Mouse (Mus musculus) forebrain, embryonic 10.5 days (tissue): ENCODE measurements around the gene Pla2g4c. TPM values are rescaled to one million over a fixed set of nuclear protein-coding genes. Genes with fewer than 3 reads are reported as not detected.

Source experiments
- DNase-seq: peaks from one replicate; pipeline ENCODE4 v3.0.0-alpha.2; 2017; ENCODE audit warnings: low spot score; ENCODE audit errors: extremely low spot score
- H3K27ac ChIP-seq: fragments of 300-500 bp; sonication (generic); 2 replicates; pipeline ENCODE4 v1.5.1; 2016; ENCODE audit warnings: mild to moderate bottlenecking
- H3K27me3 ChIP-seq: fragments of 300-500 bp; sonication (generic); 2 replicates; pipeline ENCODE4 v1.6.1; 2016; ENCODE audit warnings: mild to moderate bottlenecking; ENCODE audit not compliant: poor library complexity, severe bottlenecking
- H3K36me3 ChIP-seq: fragments of 300-500 bp; sonication (generic); replicated peaks from 2 replicates; pipeline ENCODE4 v1.6.1; 2016; ENCODE audit warnings: mild to moderate bottlenecking, moderate library complexity
- H3K4me1 ChIP-seq: fragments of 300-500 bp; sonication (generic); 2 replicates; pipeline ENCODE4 v1.6.1; 2016
- H3K4me3 ChIP-seq: fragments of 300-500 bp; sonication (generic); 2 replicates; pipeline ENCODE4 v1.5.1; 2016; ENCODE audit warnings: mild to moderate bottlenecking, moderate library complexity
- H3K9me3 ChIP-seq: fragments of 300-500 bp; sonication (generic); 2 replicates; pipeline ENCODE4 v1.6.1; 2016; ENCODE audit warnings: mild to moderate bottlenecking, moderate library complexity
- WGBS: fragments of 180-500 bp; shearing (Covaris S2); methylation state at CpG from one replicate; pipeline ENCODE4 v1.1.7; 2016; 5-methylcytosine and 5-hydroxymethylcytosine counted together
- polyA plus RNA-seq: library from polyadenylated mRNA; unstranded; fragments of >200 nt; fragmentation: Nextera tagmentation; extraction: Ambion mirVana; gene quantifications from 2 replicates; pipeline ENCODE4 v1.2.1, GENCODE M21; 2016

The Pla2g4c gene
- polyA plus RNA-seq, 1 experiment from 2014 or later: 2.1 TPM

GRCm38 (mm10) chr7:13301643-13302042 lies 22.8 kb upstream of the Pla2g4c start:
- DNase-seq: no peak
- WGBS: 94% methylated on average over 1 of the region's 1 CpGs
- H3K4me1 ChIP-seq: no peaks in the 10 kb centered on the region
- no peaks in the 10 kb centered on the region for H3K9me3 ChIP-seq
- H3K4me3 ChIP-seq: no peak overlapping the region
- peaks cover 100% of the 10 kb centered on the region for H3K36me3 ChIP-seq
- H3K27me3 ChIP-seq: no peaks in the 10 kb centered on the region
- no peak overlapping the region for H3K27ac ChIP-seq

DNA sequence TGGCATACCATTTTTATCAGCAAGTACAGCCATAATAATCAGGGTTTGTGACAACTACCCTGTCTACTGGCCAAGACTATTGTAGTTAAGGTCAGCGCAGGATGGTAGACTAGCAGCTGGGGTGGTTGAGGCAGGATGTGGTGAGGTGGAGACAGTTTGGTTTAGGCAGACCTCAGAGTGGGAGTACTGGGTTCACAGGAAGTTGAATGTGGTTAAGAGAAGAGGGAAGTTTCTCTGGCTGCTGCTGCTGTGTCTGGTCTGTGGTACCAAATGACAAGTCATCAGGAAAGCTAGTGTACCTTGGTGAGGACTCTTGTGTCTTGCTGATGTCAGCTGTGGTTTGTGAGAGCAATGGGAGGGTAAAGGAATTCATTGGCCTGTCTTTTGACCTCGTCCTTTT lies 21.7 kb upstream of the Pla2g4c start:
- H3K27ac ChIP-seq: no peak overlapping the region
- 81% methylated on average over 2 of the region's 2 CpGs for WGBS
- no peaks in the 10 kb centered on the region for H3K4me1 ChIP-seq
- H3K27me3 ChIP-seq: no peaks in the 10 kb centered on the region
- H3K36me3 ChIP-seq: peaks cover 100% of the 10 kb centered on the region
- no peak for DNase-seq
- H3K4me3 ChIP-seq: no peak overlapping the region
- no peaks in the 10 kb centered on the region for H3K9me3 ChIP-seq

DNA sequence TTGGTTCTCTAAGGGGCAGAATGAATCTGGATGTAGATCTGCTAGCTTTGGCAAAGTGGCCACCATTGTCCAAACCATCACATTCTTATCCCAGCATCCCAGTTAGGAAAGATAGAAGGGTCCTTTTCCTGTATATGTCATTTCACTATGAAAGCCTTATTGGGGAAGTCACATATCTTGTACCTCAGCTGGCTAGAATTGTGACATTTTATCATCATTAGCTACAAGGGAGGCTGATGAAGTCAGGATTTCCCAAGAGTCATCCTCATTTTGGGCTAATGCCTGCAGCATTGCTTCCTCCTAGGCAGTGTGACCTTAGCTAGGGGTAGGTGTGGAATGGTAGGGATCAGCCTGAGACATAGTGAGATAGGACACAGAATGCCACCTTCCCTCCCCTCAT lies 21.1 kb upstream of the Pla2g4c start:
- peaks cover 100% of the 10 kb centered on the region for H3K36me3 ChIP-seq

GRCm38 (mm10) chr7:13309407-13309806 lies 15.0 kb upstream of the Pla2g4c start:
- Histone ChIP-seq H3K27ac (no peak overlapping the region), H3K4me1 (no peaks in the 10 kb centered on the region), H3K9me3 (no peaks in the 10 kb centered on the region), H3K4me3 (no peak overlapping the region), H3K36me3 (peaks cover 99% of the 10 kb centered on the region), H3K27me3 (no peaks in the 10 kb centered on the region)
- WGBS: 92% methylated on average over 2 of the region's 2 CpGs
- no peak for DNase-seq

More for the DNA sequence above, 21.1 kb upstream of the Pla2g4c start:
- H3K4me1 ChIP-seq: no peaks in the 10 kb centered on the region
- H3K4me3 ChIP-seq: no peak overlapping the region
- DNase-seq: no peak
- H3K27me3 ChIP-seq: no peaks in the 10 kb centered on the region
- no peak overlapping the region for H3K27ac ChIP-seq
- H3K9me3 ChIP-seq: no peaks in the 10 kb centered on the region

- no peaks in the 10 kb centered on the region for H3K4me1 ChIP-seq
- no peak for DNase-seq
- H3K36me3 ChIP-seq: peaks cover 90% of the 10 kb centered on the region
- no peak overlapping the region for H3K4me3 ChIP-seq
- no peaks in the 10 kb centered on the region for H3K9me3 ChIP-seq
- H3K27me3 ChIP-seq: no peaks in the 10 kb centered on the region
- 89% methylated on average over 6 of the region's 6 CpGs for WGBS
- H3K27ac ChIP-seq: no peak overlapping the region
Observed at GRCm38 (mm10) chr7:13310493-13311199, 13.8 kb upstream of the Pla2g4c start.

DNA sequence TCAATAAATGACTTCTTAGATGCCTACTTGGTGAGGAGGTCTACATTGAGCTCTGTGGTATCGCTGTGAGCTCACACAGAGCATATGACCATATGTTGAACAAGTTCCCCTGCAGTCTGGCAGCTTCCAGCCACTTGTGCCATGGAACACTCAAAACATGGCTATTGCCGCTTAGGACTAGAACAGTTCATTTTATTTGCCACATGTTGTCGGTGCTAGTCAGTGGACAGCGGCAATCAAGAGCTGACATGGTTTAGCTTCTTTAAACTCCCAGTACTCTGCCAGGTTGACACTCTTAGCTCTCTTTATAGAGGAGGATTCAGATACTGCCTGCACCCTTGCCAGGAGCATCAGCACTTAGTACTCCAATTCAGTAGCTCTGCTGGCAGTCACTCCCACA lies 13.1 kb upstream of the Pla2g4c start:
- DNase-seq: no peak
- no peak overlapping the region for H3K27ac ChIP-seq
- H3K27me3 ChIP-seq: no peaks in the 10 kb centered on the region
- H3K4me3 ChIP-seq: no peak overlapping the region
- no peaks in the 10 kb centered on the region for H3K4me1 ChIP-seq
- H3K36me3 ChIP-seq: peaks cover 86% of the 10 kb centered on the region
- H3K9me3 ChIP-seq: no peaks in the 10 kb centered on the region
- 98% methylated on average over 4 of the region's 4 CpGs for WGBS

DNA sequence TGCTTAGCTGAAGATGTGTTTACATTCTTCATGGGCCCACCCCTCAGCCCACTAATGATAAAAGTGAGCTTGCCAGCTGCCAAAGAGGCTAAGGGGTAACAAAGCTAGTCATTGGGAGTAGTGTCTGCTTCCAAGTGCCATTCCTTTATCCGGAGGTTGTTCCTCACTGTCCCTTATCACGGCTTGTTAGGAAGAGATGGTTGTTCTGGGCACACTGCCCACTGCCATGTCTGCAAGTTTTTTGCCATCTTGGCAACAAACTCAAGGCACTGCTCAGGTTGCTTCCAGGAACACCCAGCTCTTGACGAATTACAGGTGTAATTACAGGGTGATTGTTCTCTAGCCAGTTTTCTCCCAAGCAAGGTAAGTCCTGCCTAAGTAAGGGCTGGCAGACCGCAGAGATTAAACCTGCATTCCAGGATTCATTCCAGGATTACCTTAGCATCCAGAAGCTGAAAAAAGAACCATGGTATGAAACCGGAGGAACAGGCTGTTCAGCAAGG lies 10.3 kb upstream of the Pla2g4c start:
- no peak for DNase-seq
- no peaks in the 10 kb centered on the region for H3K4me1 ChIP-seq
- H3K4me3 ChIP-seq: no peak overlapping the region
- no peaks in the 10 kb centered on the region for H3K27me3 ChIP-seq
- WGBS: 88% methylated on average over 5 of the region's 5 CpGs
- no peak overlapping the region for H3K27ac ChIP-seq
- H3K36me3 ChIP-seq: peaks cover 62% of the 10 kb centered on the region
- H3K9me3 ChIP-seq: no peaks in the 10 kb centered on the region

DNA sequence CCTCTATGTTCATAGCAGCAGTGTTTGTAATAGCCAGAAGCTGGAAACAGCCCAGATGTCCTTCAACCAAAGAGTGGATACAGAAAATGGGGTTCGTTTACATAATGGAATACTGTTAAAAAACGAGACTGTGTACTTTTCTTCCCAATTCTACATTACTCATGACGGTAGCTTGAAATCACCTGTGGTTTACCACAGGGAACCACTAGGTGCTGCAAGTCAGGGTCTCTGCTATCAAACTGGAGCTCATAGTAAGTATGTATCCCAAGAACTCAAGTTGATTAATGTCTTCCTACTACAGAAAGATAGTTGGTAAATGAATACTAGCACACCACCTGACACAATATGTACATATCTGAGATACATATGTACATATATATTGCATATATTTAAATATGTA lies 3.0 kb upstream of the Pla2g4c start:
- no peaks in the 10 kb centered on the region for H3K27me3 ChIP-seq
- H3K9me3 ChIP-seq: no peaks in the 10 kb centered on the region
- no peak overlapping the region for H3K4me3 ChIP-seq
- H3K27ac ChIP-seq: no peak overlapping the region
- WGBS: 89% methylated on average over 3 of the region's 3 CpGs
- H3K4me1 ChIP-seq: no peaks in the 10 kb centered on the region
- peaks cover 34% of the 10 kb centered on the region for H3K36me3 ChIP-seq
- DNase-seq: no peak

GRCm38 (mm10) chr7:13330575-13330974 lies 6.1 kb downstream of the Pla2g4c start:
- Histone ChIP-seq H3K4me1 (no peaks in the 10 kb centered on the region), H3K27me3 (no peaks in the 10 kb centered on the region), H3K9me3 (no peaks in the 10 kb centered on the region), H3K27ac (no peak overlapping the region), H3K36me3 (peaks cover 54% of the 10 kb centered on the region), H3K4me3 (no peak overlapping the region)
- DNase-seq: no peak
- WGBS: 94% methylated on average over 2 of the region's 2 CpGs

DNA sequence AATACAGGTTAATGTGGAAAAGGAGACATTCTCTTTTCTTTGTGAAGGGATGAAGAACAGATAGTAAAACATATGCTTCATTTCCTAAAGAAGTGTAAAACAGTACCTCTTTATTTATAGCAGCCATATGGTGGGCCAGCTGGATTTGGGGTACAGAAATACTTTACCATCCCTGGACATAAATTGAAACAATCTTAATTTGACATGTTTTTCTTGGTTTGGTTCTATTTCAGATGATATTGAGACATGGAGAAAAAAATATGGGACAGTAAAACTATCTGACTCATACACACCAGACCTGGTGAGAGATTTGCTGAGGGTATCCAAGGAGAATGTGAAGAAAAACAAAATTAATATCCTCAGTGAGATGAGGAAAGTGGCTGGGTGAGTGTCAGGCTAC lies 31.5 kb downstream of the Pla2g4c start:
- H3K4me1 ChIP-seq: no peaks in the 10 kb centered on the region
- no peak overlapping the region for H3K27ac ChIP-seq
- H3K36me3 ChIP-seq: peaks cover 85% of the 10 kb centered on the region
- no peak for DNase-seq
- peaks cover 22% of the 10 kb centered on the region for H3K9me3 ChIP-seq
- H3K27me3 ChIP-seq: no peaks in the 10 kb centered on the region
- H3K4me3 ChIP-seq: no peak overlapping the region

DNA sequence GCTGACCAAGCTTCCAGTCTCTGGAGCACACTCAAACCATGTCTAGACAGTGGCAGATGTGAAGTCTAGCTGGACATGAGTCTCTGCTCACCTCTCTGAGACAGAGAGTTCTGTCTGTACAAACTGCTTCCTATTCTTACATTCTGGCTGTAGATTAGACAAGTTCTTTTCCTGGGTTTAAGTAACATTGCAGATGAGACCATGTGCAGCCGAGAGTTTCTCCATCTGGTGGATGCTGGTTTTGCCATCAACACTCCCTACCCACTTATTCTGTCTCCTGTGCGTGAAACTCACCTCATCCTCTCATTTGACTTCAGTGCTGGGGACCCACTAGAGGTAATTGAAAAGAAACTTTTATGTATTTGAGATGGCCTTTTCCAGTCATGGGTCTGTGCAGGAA lies 56.1 kb downstream of the Pla2g4c start:
- Histone ChIP-seq H3K4me1 (no peaks in the 10 kb centered on the region), H3K27ac (no peak overlapping the region), H3K36me3 (no peaks in the 10 kb centered on the region), H3K27me3 (no peaks in the 10 kb centered on the region), H3K4me3 (no peak overlapping the region), H3K9me3 (no peaks in the 10 kb centered on the region)
- 87% methylated on average over 2 of the region's 2 CpGs for WGBS
- DNase-seq: no peak

DNA sequence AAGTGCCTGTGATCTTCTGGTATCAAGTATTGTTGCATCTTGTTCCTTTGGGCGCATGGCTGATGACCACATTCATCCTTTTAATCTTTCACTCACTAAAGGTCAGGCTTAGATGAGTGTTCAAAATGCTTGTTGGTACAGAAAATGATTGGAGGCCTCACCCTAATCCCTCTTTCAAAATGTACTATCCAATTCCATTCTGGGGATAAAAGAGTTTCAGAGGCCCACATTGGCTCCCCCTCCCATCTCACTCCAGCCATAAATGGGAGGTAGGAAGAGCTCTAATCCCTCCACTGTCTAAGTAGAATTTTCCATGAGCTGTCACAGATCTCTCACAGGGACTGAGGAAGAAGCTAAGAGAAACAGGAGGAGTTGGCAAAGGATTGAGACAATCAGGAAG lies 73.4 kb downstream of the Pla2g4c start, which contains the start of gene Cabp5:
Gene Cabp5 (plus strand): TSS at position 301 of the 400 bp plus-strand sequence.
- Histone ChIP-seq H3K4me1 (no peaks in the 10 kb centered on the region), H3K36me3 (no peaks in the 10 kb centered on the region), H3K9me3 (peaks cover 21% of the 10 kb centered on the region), H3K27me3 (no peaks in the 10 kb centered on the region), H3K27ac (no peak within 1 kb of the TSS), H3K4me3 (no peak within 1 kb of the TSS)
- no peak for DNase-seq
- 86% methylated on average over 1 of the region's 1 CpGs for WGBS
